Mouse (Mus musculus) forebrain, postnatal 0 days (tissue): ENCODE results near the gene B4galt1. TPM values are rescaled to one million over a fixed set of nuclear protein-coding genes. Genes with fewer than 3 reads are reported as not detected.

Source experiments
- ATAC-seq: fragments of 200-750 bp; cut with Nextera tagmentation; 2 replicates; pipeline ENCODE4 v1.8.0; 2017; ENCODE audit warnings: mild to moderate bottlenecking, moderate library complexity
- DNase-seq: peaks from one replicate; pipeline ENCODE4 v3.0.0-alpha.2; 2015
- H3K27ac ChIP-seq: fragments of 300-500 bp; sonication (generic); 2 replicates; pipeline ENCODE4 v1.5.1; 2014; ENCODE audit warnings: low read depth, mild to moderate bottlenecking, antibody characterized with exemption, low read length, moderate library complexity, mixed read lengths
- H3K27me3 ChIP-seq: fragments of 300-500 bp; sonication (generic); 2 replicates; pipeline ENCODE4 v1.6.1; 2014; ENCODE audit warnings: mild to moderate bottlenecking, low read length, mixed read lengths; ENCODE audit not compliant: insufficient read depth
- H3K36me3 ChIP-seq: fragments of 300-500 bp; sonication (generic); 2 replicates; pipeline ENCODE4 v1.6.1; 2014; ENCODE audit warnings: mild to moderate bottlenecking, moderate library complexity; ENCODE audit not compliant: insufficient read depth
- H3K4me1 ChIP-seq: fragments of 300-500 bp; sonication (generic); 2 replicates; pipeline ENCODE4 v1.6.1; 2014; ENCODE audit warnings: antibody characterized with exemption; ENCODE audit not compliant: insufficient read depth
- H3K4me2 ChIP-seq: fragments of 300-500 bp; sonication (generic); 2 replicates; pipeline ENCODE4 v1.6.1; 2014; ENCODE audit warnings: low read depth, mild to moderate bottlenecking, moderate library complexity
- H3K4me3 ChIP-seq: fragments of 300-500 bp; sonication (generic); 2 replicates; pipeline ENCODE4 v1.5.1; 2014; ENCODE audit warnings: low read depth, low read length, mixed read lengths
- H3K9ac ChIP-seq: fragments of 300-500 bp; sonication (generic); 2 replicates; pipeline ENCODE4 v1.6.1; 2014; ENCODE audit warnings: mild to moderate bottlenecking
- H3K9me3 ChIP-seq: fragments of 300-500 bp; sonication (generic); 2 replicates; pipeline ENCODE4 v1.6.1; 2016; ENCODE audit warnings: low read length
- CTCF ChIP-seq: sonication (generic); IDR thresholded peaks from 2 replicates; pipeline ENCODE4 v1.5.1; 2016; ENCODE audit warnings: antibody characterized with exemption, control low read depth, low read depth
- WGBS: fragments of 180-500 bp; shearing (Covaris S2); extraction: QIAGEN DNeasy Blood & Tissue Kit; methylation state at CpG from one replicate; pipeline ENCODE4 v1.1.7; 2014; 5-methylcytosine and 5-hydroxymethylcytosine counted together
- polyA plus RNA-seq: library from polyadenylated mRNA; unstranded; fragments of >200 nt; fragmentation: Nextera tagmentation; extraction: Ambion mirVana; gene quantifications from 2 replicates; pipeline ENCODE4 v1.2.1, GENCODE M21; 2015
- total RNA-seq: library from RNA; depleted of rRNA; stranded (reverse); fragments of >200 nt; gene quantifications from 2 replicates; pipeline ENCODE4 v1.2.3, GENCODE M21; 2014

Gene B4galt1
- total and polyA plus RNA-seq, 2 experiments from 2014 or later = 4.9 to 10.0 TPM

DNA sequence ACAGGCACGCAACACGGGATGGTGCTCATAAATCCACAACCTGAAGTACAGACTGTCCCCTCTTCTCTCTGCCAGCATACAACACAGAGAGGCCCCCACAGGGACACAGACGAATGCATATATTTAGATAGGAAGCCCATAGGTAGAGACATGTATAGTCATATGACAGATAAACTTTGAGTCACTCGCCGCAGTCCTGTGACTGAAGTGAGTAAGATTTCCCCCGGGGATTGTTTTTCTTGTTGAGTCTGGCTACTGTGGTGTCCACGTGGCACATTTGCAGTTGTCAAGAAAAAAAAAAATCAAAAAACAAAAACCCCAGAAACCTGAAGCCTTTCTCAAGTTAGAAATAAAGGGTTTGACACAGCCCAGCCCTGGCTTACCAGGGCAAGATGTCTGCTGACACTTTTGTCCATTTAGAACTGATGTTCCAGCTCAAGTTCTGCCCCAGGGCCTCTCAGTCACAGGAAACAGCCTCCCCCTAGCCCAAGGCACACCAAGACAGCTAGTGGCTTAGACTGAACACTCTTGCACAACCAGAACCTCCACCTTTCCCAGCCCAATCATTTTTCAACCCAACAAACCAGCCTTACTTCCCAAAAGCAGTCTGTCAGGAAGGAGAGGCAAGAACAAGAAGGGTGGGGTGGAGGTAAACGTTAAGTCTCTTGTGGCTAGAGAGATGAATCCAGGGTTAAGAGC, 71.9 kb downstream of the B4galt1 start:
- H3K4me1 ChIP-seq = no peaks in the 10 kb centered on the region
- DNase-seq (no peak), ATAC-seq (no peak)
- H3K36me3 ChIP-seq = no peaks in the 10 kb centered on the region
- no peak for TF ChIP-seq CTCF
- H3K4me2 ChIP-seq = no peak overlapping the region
- H3K27me3 ChIP-seq = no peaks in the 10 kb centered on the region
- H3K9me3 ChIP-seq = no peaks in the 10 kb centered on the region
- H3K4me3 ChIP-seq = no peak overlapping the region
- WGBS = 82% methylated on average over 8 of the region's 8 CpGs
- H3K27ac ChIP-seq = no peak overlapping the region
- H3K9ac ChIP-seq = no peak overlapping the region

DNA sequence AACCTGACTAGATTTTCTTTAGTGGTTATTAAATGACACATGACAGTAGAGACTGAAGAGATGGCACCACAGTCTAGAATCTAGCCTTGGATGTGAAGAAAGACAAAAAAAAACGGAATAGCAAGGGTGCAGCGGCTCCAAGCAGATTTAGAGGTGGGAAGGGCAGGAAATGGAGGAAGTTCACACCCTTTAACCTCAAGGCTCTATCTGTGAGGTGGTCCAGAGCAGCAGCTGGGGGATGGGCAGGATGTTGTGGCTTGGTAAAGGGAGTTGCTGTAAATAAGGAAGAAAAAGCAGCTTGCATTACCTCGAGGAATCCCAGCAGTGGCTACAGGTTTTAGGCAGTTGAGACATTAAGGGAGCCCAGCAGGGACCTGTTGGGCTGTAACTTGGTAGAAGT, 72.7 kb downstream of the B4galt1 start:
- TF ChIP-seq CTCF = no peak
- H3K27ac ChIP-seq = no peak overlapping the region
- H3K4me2 ChIP-seq = no peak overlapping the region
- H3K9ac ChIP-seq = no peak overlapping the region
- no peak overlapping the region for H3K4me3 ChIP-seq
- DNase-seq = no peak
- no peaks in the 10 kb centered on the region for H3K27me3 ChIP-seq
- WGBS = 45% methylated on average over 3 of the region's 3 CpGs
- no peaks in the 10 kb centered on the region for H3K9me3 ChIP-seq
- no peak for ATAC-seq
- no peaks in the 10 kb centered on the region for H3K36me3 ChIP-seq
- no peaks in the 10 kb centered on the region for H3K4me1 ChIP-seq

DNA sequence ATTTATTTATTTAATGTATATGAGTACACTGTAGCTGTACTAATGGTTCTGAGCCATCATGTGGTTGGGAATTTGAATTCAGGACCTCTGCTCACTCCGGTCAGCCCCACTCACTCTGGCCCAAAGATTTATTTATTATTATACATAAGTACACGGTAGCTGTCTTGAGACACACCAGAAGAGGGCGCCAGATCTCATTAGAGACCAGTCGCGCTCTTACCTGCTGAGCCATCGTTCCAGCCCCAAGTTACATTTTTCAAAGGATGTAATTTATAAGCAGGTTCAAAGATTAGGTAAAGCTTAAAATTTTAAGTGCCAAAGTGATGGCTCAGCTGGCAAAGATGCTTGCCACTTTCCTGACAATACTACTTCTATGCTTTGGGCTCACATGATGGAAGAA, 75.1 kb downstream of the B4galt1 start:
- Histone ChIP-seq H3K4me2 (no peak overlapping the region), H3K9me3 (no peaks in the 10 kb centered on the region), H3K27ac (no peak overlapping the region), H3K36me3 (no peaks in the 10 kb centered on the region), H3K27me3 (no peaks in the 10 kb centered on the region), H3K9ac (no peak overlapping the region), H3K4me1 (no peaks in the 10 kb centered on the region), H3K4me3 (no peak overlapping the region)
- TF ChIP-seq CTCF = peak; percentile 9; the same call in 1 of the 2 replicates
- WGBS = 83% methylated on average over 6 of the region's 6 CpGs
- no peak for DNase-seq
- ATAC-seq = no peak

DNA sequence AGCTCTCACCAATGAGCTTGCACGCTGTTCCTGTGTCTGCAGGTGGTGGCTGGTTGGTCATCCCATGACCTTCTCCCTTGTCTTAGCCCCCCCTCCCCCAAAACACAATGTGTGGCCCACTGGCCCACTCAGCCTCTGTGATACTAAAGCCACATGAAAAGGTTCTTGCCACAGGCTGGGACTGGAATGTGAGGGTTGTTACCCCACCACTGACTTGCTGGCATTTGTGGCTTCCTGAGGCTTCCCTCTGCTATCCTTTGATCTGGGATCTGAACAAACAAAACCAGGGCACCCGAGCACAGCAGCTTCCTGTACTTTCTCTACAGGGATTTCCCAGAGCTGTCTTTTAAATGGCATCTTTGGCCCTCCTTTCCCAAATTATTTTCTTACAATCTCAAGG, 76.7 kb downstream of the B4galt1 start:
- Histone ChIP-seq H3K4me2 (no peak overlapping the region), H3K4me1 (no peaks in the 10 kb centered on the region), H3K27ac (no peak overlapping the region), H3K9ac (no peak overlapping the region), H3K36me3 (no peaks in the 10 kb centered on the region), H3K27me3 (no peaks in the 10 kb centered on the region), H3K4me3 (no peak overlapping the region), H3K9me3 (no peaks in the 10 kb centered on the region)
- ATAC-seq = no peak
- TF ChIP-seq CTCF = no peak
- 38% methylated on average over 2 of the region's 2 CpGs for WGBS
- DNase-seq = no peak

DNA sequence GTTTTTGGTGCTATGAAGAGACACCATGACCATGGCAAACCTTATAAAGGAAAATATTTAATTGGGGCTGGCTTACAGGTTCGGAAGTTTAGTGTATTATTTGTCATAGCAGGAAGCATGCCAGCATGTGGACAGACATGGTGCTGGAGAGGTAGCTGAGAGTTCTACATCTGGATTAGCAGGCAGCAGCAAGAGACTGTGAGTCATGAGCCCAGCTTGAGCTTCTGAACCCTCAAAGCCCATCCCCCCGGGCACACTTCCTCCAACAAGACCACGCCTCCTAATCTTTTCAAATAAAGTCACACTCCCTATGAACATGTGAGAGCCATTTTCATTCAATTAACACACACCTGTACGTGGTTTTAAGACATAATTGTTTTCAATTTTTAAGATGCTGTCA, 77.4 kb downstream of the B4galt1 start:
- no peak for TF ChIP-seq CTCF
- H3K9ac ChIP-seq = no peak overlapping the region
- H3K9me3 ChIP-seq = no peaks in the 10 kb centered on the region
- no peaks in the 10 kb centered on the region for H3K27me3 ChIP-seq
- no peak for ATAC-seq
- no peak overlapping the region for H3K4me2 ChIP-seq
- H3K36me3 ChIP-seq = no peaks in the 10 kb centered on the region
- no peak overlapping the region for H3K27ac ChIP-seq
- WGBS = 74% methylated on average over 4 of the region's 4 CpGs
- no peak for DNase-seq
- no peaks in the 10 kb centered on the region for H3K4me1 ChIP-seq
- no peak overlapping the region for H3K4me3 ChIP-seq

DNA sequence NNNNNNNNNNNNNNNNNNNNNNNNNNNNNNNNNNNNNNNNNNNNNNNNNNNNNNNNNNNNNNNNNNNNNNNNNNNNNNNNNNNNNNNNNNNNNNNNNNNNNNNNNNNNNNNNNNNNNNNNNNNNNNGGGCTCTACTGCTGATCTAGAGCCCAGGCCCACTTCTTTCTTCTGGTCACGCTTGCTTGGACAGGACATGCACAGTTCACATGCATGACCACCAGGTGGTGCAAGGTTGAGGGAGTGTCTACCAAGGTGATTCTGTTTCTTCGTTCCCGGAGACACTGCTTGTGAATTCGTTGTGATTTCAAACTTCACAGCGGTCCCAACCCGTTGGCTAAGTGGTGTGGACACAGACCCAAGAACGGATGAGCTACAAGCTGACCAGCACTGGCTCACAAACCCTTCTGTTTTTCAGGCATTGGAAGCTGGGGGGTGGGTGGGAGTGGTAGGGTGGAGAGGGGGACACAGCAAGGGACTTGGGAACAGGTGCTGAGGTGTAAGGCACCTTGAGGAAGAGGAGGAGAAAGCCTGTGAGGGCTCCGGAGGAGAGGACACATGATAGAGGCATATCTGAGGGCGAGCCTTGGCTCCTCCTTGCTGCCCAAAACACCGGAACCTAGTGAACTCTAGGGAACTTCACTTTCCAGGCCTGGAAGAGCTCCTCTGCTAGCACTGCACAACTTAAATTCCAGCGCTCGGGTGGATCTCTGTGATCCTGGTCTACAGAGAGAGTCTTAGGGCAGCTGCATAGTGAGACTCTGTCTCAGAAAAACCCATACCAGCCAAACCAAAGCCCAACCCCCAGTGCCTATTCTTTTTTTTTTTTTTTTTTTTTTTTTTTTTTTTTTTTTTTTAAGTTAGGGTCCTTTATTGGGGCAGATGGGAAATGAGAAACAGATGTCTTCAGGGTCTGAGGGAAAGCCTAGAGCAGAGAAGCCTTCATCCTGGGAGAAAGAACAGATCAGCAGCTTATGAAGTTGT, 79.2 kb downstream of the B4galt1 start:
- H3K27me3 ChIP-seq = no peaks in the 10 kb centered on the region
- H3K4me3 ChIP-seq = no peak overlapping the region
- peak; percentile 90 for TF ChIP-seq CTCF
- H3K4me2 ChIP-seq = no peak overlapping the region
- H3K9me3 ChIP-seq = no peaks in the 10 kb centered on the region
- WGBS = 20% methylated on average over 12 of the region's 12 CpGs
- ATAC-seq = peak; percentile 42; the same call in 1 of the 2 replicates
- no peak overlapping the region for H3K9ac ChIP-seq
- peak; percentile 66 for DNase-seq
- no peak overlapping the region for H3K27ac ChIP-seq
- no peaks in the 10 kb centered on the region for H3K36me3 ChIP-seq
- no peaks in the 10 kb centered on the region for H3K4me1 ChIP-seq

DNA sequence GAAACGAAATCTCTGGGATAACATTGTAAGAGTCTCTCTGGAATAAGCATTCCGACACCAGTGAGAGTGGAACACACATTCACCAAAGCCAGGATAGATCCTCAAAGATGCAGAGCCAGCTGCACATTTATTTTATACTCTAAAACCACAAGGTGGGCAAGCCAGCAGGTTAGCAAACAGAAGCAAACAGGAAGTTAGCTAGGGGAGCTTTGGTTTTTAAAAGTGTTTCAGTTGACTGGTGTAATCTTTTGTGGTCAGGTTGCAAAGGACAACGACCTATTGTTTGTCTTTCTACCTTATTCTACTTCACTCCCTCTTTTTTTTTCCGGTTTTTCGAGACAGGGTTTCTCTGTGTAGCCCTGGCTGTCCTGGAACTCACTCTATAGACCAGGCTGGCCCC, 93.9 kb downstream of the B4galt1 start:
- Histone ChIP-seq H3K4me3 (no peak overlapping the region), H3K9me3 (no peaks in the 10 kb centered on the region), H3K4me1 (no peaks in the 10 kb centered on the region), H3K4me2 (no peak overlapping the region), H3K27ac (no peak overlapping the region), H3K9ac (no peak overlapping the region), H3K36me3 (peaks cover 6% of the 10 kb centered on the region), H3K27me3 (no peaks in the 10 kb centered on the region)
- WGBS = 56% methylated on average over 5 of the region's 5 CpGs
- ATAC-seq = no peak
- no peak for DNase-seq
- TF ChIP-seq CTCF = no peak
